Mouse (Mus musculus) left cerebral cortex, adult 18-20 months (tissue): ENCODE results near the gene Primpol. TPM values are rescaled to one million over a fixed set of nuclear protein-coding genes. Genes with fewer than 3 reads are reported as not detected.
A peak's percentile ranks its signal among the peaks of the same experiment; 100 is the strongest.

Source experiments
- DNase-seq, 2 experiments: peaks; one replicate each; pipeline ENCODE4 v3.0.0; 2021 to 2022; ENCODE audit warnings: low spot score in 2 of 2, mixed read lengths in 1 of 2
- long read RNA-seq, 2 experiments: library from polyadenylated mRNA; stranded (forward); transcript quantifications; one replicate each; pipeline ENCODE4 v2.0.0; 2021
- total RNA-seq, 2 experiments: library from RNA; stranded (reverse); gene quantifications; 2 replicates each; pipeline ENCODE4 v1.2.3; 2021

The Primpol gene
- 1 to 10 TPM; 3.2 to 3.4 TPM for total RNA-seq
- long read RNA-seq, experiment 1, partial matches to known transcripts, result 0 of 1 reads
- long read RNA-seq, experiment 1, other reads (novel, unspliced or antisense), result 0 of 1 reads
- long read RNA-seq, experiment 2, partial matches to known transcripts, result 1 of 5 reads
- long read RNA-seq, experiment 2, other reads (novel, unspliced or antisense), result 2 of 5 reads

GRCm38 (mm10) chr8:46616879-46617689 is at the start of gene Primpol, which contains the start of gene Casp3:
TSS of gene Primpol (minus strand) at chr8:46617212.
TSS of gene Casp3 (plus strand) at chr8:46617291.
- peak; percentile 89 to 91 for DNase-seq

GRCm38 (mm10) chr8:46655919-46656318 is 38.9 kb upstream of the Primpol start:
- DNase-seq, result no peak

GRCm38 (mm10) chr8:46651872-46652271 is 34.9 kb upstream of the Primpol start:
- no peak for DNase-seq

- DNase-seq, result no peak
Measured at GRCm38 (mm10) chr8:46648421-46648820, 31.4 kb upstream of the Primpol start.

- no peak for DNase-seq
Measured at GRCm38 (mm10) chr8:46641272-46641671, 24.3 kb upstream of the Primpol start.

GRCm38 (mm10) chr8:46639852-46640251 is 22.8 kb upstream of the Primpol start:
- DNase-seq, result no peak

- peak in 1 of 2 experiments; percentile 16 for DNase-seq
Measured at GRCm38 (mm10) chr8:46639010-46639571, 22.1 kb upstream of the Primpol start.

GRCm38 (mm10) chr8:46630932-46631331 is 13.9 kb upstream of the Primpol start:
- no peak for DNase-seq

GRCm38 (mm10) chr8:46630422-46630821 is 13.4 kb upstream of the Primpol start:
- DNase-seq, result no peak

- DNase-seq, result no peak
Measured at GRCm38 (mm10) chr8:46628645-46629044, 11.6 kb upstream of the Primpol start.

GRCm38 (mm10) chr8:46627881-46628280 is 10.9 kb upstream of the Primpol start:
- DNase-seq, result no peak

- DNase-seq, result no peak
Measured at GRCm38 (mm10) chr8:46626642-46627041, 9.6 kb upstream of the Primpol start.

- DNase-seq, result no peak
Measured at GRCm38 (mm10) chr8:46625166-46625565, 8.2 kb upstream of the Primpol start.

GRCm38 (mm10) chr8:46622446-46623270 is 5.6 kb upstream of the Primpol start:
- no peak for DNase-seq

- no peak for DNase-seq
Measured at GRCm38 (mm10) chr8:46618639-46619320, 1.8 kb upstream of the Primpol start.

GRCm38 (mm10) chr8:46617690-46618620 is 943 bp upstream of the Primpol start:
- DNase-seq, result no peak

- DNase-seq, result no peak
Measured at GRCm38 (mm10) chr8:46615936-46616335, 1.1 kb downstream of the Primpol start.

- DNase-seq, result no peak
Measured at GRCm38 (mm10) chr8:46613377-46613776, 3.6 kb downstream of the Primpol start.

GRCm38 (mm10) chr8:46612913-46613312 is 4.1 kb downstream of the Primpol start:
- DNase-seq, result no peak

- DNase-seq, result no peak
Measured at GRCm38 (mm10) chr8:46611557-46611956, 5.5 kb downstream of the Primpol start.
